Mouse (Mus musculus) right cerebral cortex, adult 2 months (tissue): ENCODE measurements around the gene Peli2.

Experiments used
- DNase-seq, 2 experiments: peaks; one replicate each; pipeline ENCODE4 v3.0.0; 2021 to 2022; ENCODE audit warnings: low spot score in 2 of 2

Gene Peli2

GRCm38 (mm10) chr14:48151554-48151953 lies 30.9 kb downstream of the Peli2 start:
- no peak for DNase-seq

- DNase-seq = no peak
These were observed 32.4 kb downstream of the Peli2 start for GRCm38 (mm10) chr14:48153064-48153463.

DNA sequence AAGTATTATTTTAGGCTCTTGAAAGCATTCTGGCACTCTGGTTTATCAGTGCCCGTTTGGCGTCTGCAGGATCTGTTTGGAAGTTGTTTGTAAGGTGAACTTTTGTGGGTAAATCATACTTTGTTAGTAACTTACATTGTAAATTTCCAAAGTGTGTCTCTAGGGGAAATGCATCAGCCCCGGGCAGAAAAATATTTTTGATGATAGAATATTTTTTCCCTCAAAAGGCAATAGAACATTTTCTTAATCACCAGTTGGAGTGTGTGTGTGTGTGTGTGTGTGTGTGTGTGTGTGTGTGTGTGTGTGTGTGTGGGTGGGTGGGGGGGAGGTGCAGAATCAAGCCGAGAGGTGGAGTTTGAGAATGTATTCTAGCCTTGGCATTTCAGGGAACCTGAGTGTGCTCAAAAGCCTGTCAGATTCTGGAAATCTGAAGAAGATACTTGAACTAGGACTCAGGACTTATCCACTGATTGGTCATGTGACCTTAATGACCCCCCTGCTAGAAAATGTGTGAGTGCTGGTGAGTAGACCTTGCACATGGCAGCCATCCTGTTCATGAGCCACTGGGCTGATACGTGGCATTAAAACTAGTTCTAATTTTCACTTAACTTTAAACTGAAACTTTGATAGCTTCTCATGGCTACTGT lies 33.4 kb downstream of the Peli2 start:
- DNase-seq = no peak

DNA sequence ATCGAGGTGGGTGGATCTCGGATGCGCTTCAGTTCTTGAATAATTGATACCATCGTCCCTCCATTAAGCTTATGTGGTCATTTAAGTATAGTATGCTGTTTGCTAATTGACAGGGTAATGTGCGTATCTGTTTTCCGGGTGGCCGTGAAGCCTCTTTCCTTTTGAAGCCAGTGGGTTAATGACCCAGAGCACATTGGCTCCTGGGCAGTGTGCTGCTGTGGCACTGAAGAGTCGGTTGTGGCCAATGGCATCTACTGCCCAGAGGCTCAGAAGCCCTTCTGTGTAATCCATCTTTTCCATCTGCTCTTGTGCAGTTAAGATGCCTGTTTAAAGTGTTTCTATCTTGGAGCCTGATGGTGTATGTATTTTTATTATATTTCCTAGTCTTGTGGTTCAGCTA lies 34.0 kb downstream of the Peli2 start:
- DNase-seq = no peak

- DNase-seq = no peak
These were observed 34.5 kb downstream of the Peli2 start for GRCm38 (mm10) chr14:48155153-48155552.

DNA sequence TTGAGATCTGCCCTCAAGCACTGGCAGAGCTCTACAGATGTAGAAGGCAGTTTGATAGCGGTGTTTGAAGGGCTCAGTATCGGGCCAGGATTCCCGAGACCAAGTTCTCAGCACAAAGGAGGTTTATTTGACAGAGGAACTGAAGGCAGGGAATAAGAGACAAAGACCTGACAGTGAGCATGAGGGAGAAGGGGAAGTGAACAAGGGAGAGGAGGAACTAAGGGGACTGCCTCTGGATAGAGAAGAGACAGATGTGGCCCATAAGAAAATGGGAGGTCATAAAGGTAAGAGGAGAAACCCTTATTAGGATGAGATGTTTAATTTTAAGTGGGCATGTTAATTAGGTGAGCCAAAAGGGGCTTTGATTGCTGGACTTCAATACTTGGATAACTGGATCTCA lies 36.5 kb downstream of the Peli2 start:
- DNase-seq = no peak

- no peak for DNase-seq
These were observed 37.2 kb downstream of the Peli2 start for GRCm38 (mm10) chr14:48157835-48158234.

DNA sequence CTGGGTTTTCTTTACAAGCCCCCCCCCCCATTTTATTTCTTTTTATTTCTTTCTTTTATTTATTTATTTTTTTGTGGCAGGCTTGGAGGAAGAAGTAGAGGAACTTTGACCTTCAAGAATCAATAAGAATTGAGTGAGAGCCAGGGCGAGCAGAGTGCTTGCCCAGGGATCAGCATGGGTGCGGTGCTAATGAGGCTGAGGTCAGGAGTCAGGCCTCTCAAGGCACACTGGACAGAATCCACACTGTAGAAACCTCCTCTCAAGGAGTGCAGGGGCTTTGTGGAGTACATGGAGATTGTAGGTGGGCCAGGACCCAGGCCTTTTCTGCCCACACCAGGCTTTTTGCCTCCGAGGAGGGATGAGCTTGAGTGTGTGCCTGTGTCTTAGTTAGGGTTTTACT lies 38.8 kb downstream of the Peli2 start:
- no peak for DNase-seq

- DNase-seq = no peak
These were observed 41.8 kb downstream of the Peli2 start for GRCm38 (mm10) chr14:48162446-48162845.

- no peak for DNase-seq
These were observed 44.3 kb downstream of the Peli2 start for GRCm38 (mm10) chr14:48164917-48165316.

- DNase-seq = no peak
These were observed 45.8 kb downstream of the Peli2 start for GRCm38 (mm10) chr14:48166396-48166795.

DNA sequence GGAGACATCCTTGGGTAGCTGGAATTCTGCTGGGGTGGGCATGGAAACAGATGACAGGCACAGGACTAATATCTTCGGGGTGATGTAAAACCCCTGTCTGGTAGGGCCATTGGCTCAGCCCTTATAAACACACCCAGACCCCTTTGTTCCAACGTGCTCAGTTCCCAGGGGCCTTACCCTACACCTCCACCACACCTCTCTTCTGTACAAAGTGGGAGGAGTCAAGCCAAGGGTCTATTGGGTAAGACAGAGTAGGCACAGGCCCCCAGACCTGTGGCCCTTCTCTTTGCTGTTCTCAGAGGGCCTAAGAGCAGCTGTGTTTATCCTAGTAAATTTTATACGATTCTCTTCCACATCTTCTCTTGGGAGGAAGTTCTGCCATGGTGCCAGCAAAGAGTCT lies 46.4 kb downstream of the Peli2 start:
- no peak for DNase-seq

GRCm38 (mm10) chr14:48168116-48168515 lies 47.5 kb downstream of the Peli2 start:
- no peak for DNase-seq

DNA sequence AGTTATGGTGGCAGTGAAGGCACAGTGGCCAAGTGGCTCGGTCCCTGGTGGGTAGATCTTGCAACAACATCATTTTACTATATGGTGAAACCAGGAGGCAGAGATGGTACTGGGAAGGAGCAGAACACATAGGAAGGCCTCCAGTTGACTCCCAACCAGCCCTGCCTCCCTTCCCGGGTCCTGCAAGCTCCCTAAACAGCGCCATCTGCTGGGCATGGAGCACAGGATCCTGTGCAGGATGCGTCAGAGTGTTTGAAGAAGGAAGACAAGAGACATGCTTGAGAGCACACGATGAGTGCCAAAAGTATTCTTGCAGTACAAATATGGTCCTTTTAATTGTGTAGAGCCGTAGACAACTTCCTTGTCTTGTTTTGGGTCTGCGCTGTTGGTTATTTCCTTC lies 49.3 kb downstream of the Peli2 start:
- DNase-seq = peak in 1 of 2 experiments; percentile 13

- no peak for DNase-seq
These were observed 50.6 kb downstream of the Peli2 start for GRCm38 (mm10) chr14:48171268-48171667.

GRCm38 (mm10) chr14:48172026-48172425 lies 51.4 kb downstream of the Peli2 start:
- DNase-seq = no peak

DNA sequence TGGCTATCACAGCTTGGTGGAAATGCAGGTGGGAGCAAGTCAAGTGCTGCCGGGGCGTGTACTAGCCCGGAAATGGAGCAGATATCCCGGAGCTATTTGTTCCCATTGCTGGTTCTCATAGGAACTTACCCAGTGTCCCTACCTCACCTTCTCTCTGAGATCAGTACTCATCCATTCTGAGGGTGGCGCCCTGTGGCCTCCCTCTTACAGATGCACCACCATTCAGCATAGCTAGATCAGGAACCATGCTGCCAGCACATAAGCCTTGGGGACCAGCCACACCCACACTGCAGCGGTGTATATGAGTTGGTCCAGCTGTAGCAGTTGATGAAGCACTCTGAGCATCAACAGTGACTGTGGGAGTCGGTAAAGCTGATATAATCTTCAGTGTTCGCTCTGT lies 52.3 kb downstream of the Peli2 start:
- no peak for DNase-seq

DNA sequence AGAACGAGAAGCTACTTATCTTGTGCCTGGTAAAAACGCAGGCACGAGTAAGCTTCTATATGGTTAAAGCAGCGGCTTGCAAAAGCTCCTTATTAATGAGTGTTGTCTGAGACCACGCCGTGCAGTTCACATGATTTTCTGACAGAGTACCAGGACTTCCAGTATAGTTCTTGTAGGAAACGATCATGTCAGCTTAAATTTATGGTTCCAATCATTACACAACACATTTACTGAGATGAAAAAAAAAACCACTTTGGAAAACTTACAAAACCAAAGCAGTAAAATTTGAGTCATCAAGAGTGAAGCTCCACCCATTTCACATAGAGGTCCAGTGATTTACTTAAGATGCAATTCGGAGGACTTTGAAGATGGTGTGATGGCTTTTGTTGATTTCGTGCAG lies 53.2 kb downstream of the Peli2 start:
- no peak for DNase-seq

GRCm38 (mm10) chr14:48174356-48174755 lies 53.7 kb downstream of the Peli2 start:
- no peak for DNase-seq

GRCm38 (mm10) chr14:48175115-48175514 lies 54.5 kb downstream of the Peli2 start:
- DNase-seq = no peak

DNA sequence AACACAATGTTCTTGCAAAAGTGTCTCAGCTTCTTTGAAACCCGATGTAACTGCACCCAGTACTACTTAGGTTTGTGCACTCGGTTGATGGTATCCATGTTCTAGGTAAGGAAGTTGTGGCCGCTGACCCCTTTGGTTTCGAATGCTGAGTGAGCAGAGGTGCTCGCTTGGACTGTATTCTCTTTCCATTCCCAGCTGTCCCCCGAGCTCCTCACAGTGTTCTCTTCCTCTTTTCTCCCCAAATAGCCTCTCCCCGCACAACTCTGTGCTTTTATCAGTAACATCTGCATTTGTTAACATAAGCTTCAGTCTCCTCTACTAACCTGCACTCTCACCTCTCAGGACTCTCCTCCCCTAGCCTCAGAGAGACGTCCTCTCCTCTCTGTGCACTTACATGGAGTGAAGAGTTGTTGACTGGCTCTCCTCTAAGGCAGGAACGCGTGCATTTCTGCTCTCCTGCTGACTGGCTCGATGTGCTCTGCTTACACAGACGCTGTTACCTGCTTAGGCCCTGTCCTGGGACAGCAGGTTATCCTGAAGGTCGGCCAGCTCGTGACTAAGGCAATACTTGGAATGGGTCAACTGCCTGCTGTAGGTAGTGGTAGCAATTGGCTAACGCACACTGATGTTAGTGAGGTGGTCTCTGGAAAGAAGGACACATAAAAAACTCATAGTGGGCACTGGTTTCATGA lies 57.8 kb downstream of the Peli2 start:
- no peak for DNase-seq

DNA sequence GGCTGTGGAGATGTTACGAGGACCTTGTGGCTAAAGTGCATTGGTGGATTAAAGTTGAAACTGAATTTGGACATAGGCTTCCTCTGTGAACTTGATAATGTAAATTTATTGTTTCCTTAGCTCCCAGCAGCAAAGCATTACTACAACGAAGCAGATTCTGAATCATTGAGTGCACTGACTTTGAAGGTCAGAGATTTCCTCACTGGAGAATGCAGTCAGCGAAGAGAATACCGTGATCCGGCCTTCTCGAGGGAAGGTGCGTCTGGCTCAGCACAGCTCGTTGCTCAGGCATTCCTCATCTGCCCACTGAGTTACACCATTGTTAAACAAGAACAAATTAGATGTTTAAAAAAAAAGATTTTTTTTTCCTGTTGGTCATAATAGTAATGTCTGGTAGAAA lies 58.4 kb downstream of the Peli2 start:
- DNase-seq = no peak

GRCm38 (mm10) chr14:48186302-48186701 lies 65.7 kb downstream of the Peli2 start:
- DNase-seq = no peak

- no peak for DNase-seq
These were observed 66.5 kb downstream of the Peli2 start for GRCm38 (mm10) chr14:48187100-48187499.
